Mouse (Mus musculus) bone marrow macrophage, adult 2 months (primary cell): ENCODE results near the gene Tm4sf4.

Source experiments
- CTCF ChIP-seq: IDR thresholded peaks from 2 replicates; pipeline ENCODE4 v1.5.1; 2012; ENCODE audit warnings: low read depth, mild to moderate bottlenecking, low read length, moderate library complexity
- POLR2A ChIP-seq: IDR thresholded peaks from 2 replicates; pipeline ENCODE4 v1.6.1; 2012; ENCODE audit warnings: mild to moderate bottlenecking, low read depth, low read length, borderline replicate concordance

DNA sequence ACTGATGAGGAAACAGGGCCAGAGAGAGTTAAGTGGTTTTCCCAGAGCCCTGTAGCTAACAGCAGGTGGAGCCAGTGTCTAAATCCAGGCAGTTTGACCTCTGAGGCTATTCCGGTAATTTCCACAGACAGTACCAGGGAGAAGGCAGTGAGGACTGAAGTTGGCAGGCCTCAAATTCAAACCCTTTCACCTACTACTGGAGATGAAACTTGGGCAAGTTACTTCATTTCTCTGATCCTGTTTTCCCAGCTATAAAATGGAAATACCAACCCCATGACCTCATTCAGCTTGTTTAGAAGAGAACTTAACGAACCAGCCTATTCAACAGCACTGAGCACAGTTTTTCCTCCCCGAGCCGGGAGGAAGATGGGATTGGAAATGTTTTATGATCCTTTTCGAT lies 45.2 kb downstream of the Tm4sf4 start:
- TF ChIP-seq CTCF (no peak), POLR2A (no peak)
